Mouse (Mus musculus) skeletal muscle tissue, adult 2 months (tissue): ENCODE results near the gene 9930022D16Rik.

ENCODE experiments used
- DNase-seq: peaks from one replicate; pipeline ENCODE4 v3.0.0-alpha.2; 2012; ENCODE audit warnings: low read depth, low spot score

Gene 9930022D16Rik

GRCm38 (mm10) chr11:109416709-109417420 lies 3.1 kb downstream of the 9930022D16Rik start:
- no peak for DNase-seq

GRCm38 (mm10) chr11:109417472-109418040 lies 3.8 kb downstream of the 9930022D16Rik start:
- DNase-seq: no peak

- DNase-seq: no peak
Observed at GRCm38 (mm10) chr11:109419461-109419860, 5.7 kb downstream of the 9930022D16Rik start.

GRCm38 (mm10) chr11:109419961-109420566 lies 6.3 kb downstream of the 9930022D16Rik start:
- no peak for DNase-seq

GRCm38 (mm10) chr11:109420567-109420962 lies 6.8 kb downstream of the 9930022D16Rik start:
- DNase-seq: no peak

GRCm38 (mm10) chr11:109421205-109421604 lies 7.5 kb downstream of the 9930022D16Rik start:
- no peak for DNase-seq

GRCm38 (mm10) chr11:109422263-109422662 lies 8.5 kb downstream of the 9930022D16Rik start:
- no peak for DNase-seq

- no peak for DNase-seq
Observed at GRCm38 (mm10) chr11:109423294-109423693, 9.6 kb downstream of the 9930022D16Rik start.

GRCm38 (mm10) chr11:109425392-109426271 lies 11.9 kb downstream of the 9930022D16Rik start, which contains the start of gene Amz2:
Amz2 (plus strand) TSS chr11:109425946.
- DNase-seq: peak; percentile 100

GRCm38 (mm10) chr11:109426272-109426586 lies 12.5 kb downstream of the 9930022D16Rik start:
- DNase-seq: no peak

GRCm38 (mm10) chr11:109427353-109427752 lies 13.6 kb downstream of the 9930022D16Rik start:
- DNase-seq: no peak

- no peak for DNase-seq
Observed at GRCm38 (mm10) chr11:109434233-109434798, 20.6 kb downstream of the 9930022D16Rik start.

- DNase-seq: no peak
Observed at GRCm38 (mm10) chr11:109436889-109437288, 23.2 kb downstream of the 9930022D16Rik start.

- no peak for DNase-seq
Observed at GRCm38 (mm10) chr11:109439209-109439608, 25.5 kb downstream of the 9930022D16Rik start.

- DNase-seq: peak; percentile 76
Observed at GRCm38 (mm10) chr11:109439829-109440340, 26.2 kb downstream of the 9930022D16Rik start.

- DNase-seq: no peak
Observed at GRCm38 (mm10) chr11:109440641-109441040, 26.9 kb downstream of the 9930022D16Rik start.

- DNase-seq: no peak
Observed at GRCm38 (mm10) chr11:109441119-109441518, 27.4 kb downstream of the 9930022D16Rik start.

GRCm38 (mm10) chr11:109442166-109442730 lies 28.5 kb downstream of the 9930022D16Rik start:
- no peak for DNase-seq

GRCm38 (mm10) chr11:109443468-109444263 lies 29.9 kb downstream of the 9930022D16Rik start:
- DNase-seq: no peak

- no peak for DNase-seq
Observed at GRCm38 (mm10) chr11:109444600-109444999, 30.9 kb downstream of the 9930022D16Rik start.
